Mouse (Mus musculus): ENCODE results near the gene Rbpjl.

DNA sequence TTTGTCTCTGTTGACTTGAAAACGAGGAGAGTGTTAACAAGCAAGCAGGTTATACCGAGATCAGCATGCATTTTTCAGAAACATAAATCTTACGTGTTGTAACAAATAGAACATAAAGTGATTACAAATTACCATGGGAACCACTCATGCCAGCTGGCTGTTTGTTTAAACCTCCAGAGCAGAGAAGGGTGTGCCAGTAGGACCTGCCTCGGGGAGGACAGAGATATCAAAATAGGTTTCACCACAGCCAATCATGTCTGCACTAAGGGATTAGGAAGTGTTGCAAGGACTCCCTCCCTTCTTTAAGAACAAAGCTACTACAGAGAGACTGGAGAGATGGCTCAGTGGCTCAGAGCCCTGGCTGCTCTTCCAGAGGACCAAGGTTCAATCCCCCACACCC is 29.8 kb upstream of the Rbpjl start:
- no peak for TF ChIP-seq ZC3H11A (IDR thresholded peaks at IDR 0.05; ENCODE audit: borderline replicate concordance, low read depth, low read length)
- TF ChIP-seq HCFC1 (IDR thresholded peaks at IDR 0.05; ENCODE audit: borderline replicate concordance, insufficient read depth, low read length): no peak
